Mouse (Mus musculus): ENCODE measurements around the gene Lxn. TPM values are rescaled to one million over a fixed set of nuclear protein-coding genes. Genes with fewer than 3 reads are reported as not detected.

Lxn gene
- polyA plus RNA-seq (2014; fragmentation: Illumina TruSeq; extraction: RNeasy Lipid Tissue Mini Kit (QIAGEN cat#74804)): 35.4 TPM

DNA sequence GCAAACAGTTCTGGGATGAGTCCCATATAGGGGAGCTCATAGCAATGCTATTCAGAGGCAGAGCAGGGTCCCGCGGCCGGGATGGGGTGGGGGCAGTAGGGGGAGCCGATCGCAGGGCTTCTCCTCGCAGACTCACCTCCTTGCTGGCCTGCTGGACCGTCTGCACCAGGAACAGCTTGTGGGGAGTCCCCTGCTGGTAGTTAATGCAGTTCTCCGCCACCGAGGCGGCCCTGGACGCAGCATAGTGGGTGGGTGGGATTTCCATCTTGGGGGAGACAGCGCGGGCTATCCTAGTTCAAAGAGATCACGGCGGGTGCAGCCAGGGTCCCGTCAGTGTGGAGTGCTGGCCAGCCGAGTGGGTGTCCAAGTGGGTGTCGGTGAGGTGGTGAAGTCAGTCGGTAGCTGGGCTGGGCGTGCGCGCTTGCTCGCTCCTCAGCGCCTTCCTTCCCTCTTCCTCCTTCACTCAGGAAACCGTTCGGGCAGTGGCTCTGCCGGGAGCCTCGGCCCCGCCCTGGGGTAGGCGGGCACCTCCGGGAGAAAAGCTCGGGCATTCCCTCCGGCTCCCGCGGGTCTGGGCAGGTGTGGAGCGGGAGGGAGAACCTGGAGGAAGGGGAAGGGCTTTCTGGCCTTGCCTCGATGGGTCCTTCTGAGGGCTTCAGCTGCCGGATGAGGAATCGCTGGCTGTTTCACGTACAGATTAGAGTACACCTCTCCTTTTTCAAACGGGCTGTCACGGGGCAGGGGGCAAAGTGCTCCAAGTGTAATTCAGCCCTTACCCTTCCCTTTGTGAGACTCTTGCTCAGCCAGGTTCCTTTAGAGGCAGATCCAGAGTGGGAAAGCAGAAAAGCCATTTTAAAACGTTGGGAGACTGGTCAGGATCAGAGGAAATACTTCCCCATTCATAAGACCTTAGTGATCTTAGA, at the start of gene Lxn:
Lxn (minus strand) TSS at position 477 of the 923 bp plus-strand sequence.

DNA sequence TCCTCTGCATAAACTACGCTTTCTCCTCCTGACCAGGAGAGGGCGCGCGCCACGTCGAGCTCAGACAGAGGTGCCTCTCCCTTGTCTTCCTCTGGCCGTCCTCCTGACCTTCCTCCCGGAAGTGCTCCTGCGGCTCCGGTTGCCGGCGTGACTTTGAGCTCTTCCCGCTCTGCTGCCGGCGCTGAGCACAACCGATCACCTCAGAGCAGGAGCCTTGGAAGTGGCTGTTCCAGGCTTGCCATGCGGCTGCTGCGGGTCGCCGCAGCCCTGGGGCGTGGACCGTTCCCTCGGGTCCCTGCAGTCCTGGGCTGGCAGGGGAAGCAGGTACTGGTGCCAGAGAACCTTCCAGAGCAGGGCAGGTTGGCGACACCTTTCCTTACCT, 33.7 kb downstream of the Lxn start, which contains the start of gene Gfm1:
Gfm1 (plus strand) TSS at position 98 of the 382 bp plus-strand sequence.

Other genes with a start within 250 kb of the Lxn start
- gene Mlf1, start 89.8 kb downstream of the Lxn start, polyA plus RNA-seq (2014; fragmentation: Illumina TruSeq; extraction: RNeasy Lipid Tissue Mini Kit (QIAGEN cat#74804)): 171 TPM
- gene Gm17402, start 88.8 kb downstream of the Lxn start, polyA plus RNA-seq (2014; fragmentation: Illumina TruSeq; extraction: RNeasy Lipid Tissue Mini Kit (QIAGEN cat#74804)): not detected
- 64.5 TPM for gene Gfm1, start 33.8 kb downstream of the Lxn start, polyA plus RNA-seq (2014; fragmentation: Illumina TruSeq; extraction: RNeasy Lipid Tissue Mini Kit (QIAGEN cat#74804))
- not detected for gene Rarres1, start 51.6 kb upstream of the Lxn start, polyA plus RNA-seq (2014; fragmentation: Illumina TruSeq; extraction: RNeasy Lipid Tissue Mini Kit (QIAGEN cat#74804))
- gene Mfsd1, start 118.8 kb upstream of the Lxn start, polyA plus RNA-seq (2014; fragmentation: Illumina TruSeq; extraction: RNeasy Lipid Tissue Mini Kit (QIAGEN cat#74804)): 194 TPM